Mouse (Mus musculus) adrenal gland, postnatal 25 days (tissue): ENCODE results near the gene Rnf167. TPM values are rescaled to one million over a fixed set of nuclear protein-coding genes. Genes with fewer than 3 reads are reported as not detected.

Experiments used
- DNase-seq: peaks from one replicate; pipeline ENCODE4 v3.0.0; 2021; ENCODE audit warnings: mixed read lengths
- long read RNA-seq: library from polyadenylated mRNA; stranded (forward); transcript quantifications from one replicate; pipeline ENCODE4 v2.0.0, GENCODE M21; 2021
- total RNA-seq: library from RNA; stranded (reverse); gene quantifications from 2 replicates; pipeline ENCODE4 v1.2.3, GENCODE M21; 2021

Rnf167 gene
- total RNA-seq: 92.7 and 106 TPM in 2 replicates
- long read RNA-seq, transcript Rnf167-201 (9 exons, 1,833 nt): major isoform, 27 of 49 reads
- long read RNA-seq, partial matches to known transcripts: 6 of 49 reads
- long read RNA-seq, other reads (novel, unspliced or antisense): 15 of 49 reads

- peak; percentile 93 for DNase-seq
These were observed at the start of gene Rnf167, which contains the start of gene Slc25a11 for GRCm38 (mm10) chr11:70646691-70647650. TSS of gene Rnf167 (plus strand) at chr11:70647235. TSS of gene Slc25a11 (minus strand) at chr11:70647479.

- no peak for DNase-seq
These were observed 49.7 kb upstream of the Rnf167 start for GRCm38 (mm10) chr11:70597301-70597700.

- DNase-seq: no peak
These were observed 48.5 kb upstream of the Rnf167 start for GRCm38 (mm10) chr11:70598451-70598953.

DNA sequence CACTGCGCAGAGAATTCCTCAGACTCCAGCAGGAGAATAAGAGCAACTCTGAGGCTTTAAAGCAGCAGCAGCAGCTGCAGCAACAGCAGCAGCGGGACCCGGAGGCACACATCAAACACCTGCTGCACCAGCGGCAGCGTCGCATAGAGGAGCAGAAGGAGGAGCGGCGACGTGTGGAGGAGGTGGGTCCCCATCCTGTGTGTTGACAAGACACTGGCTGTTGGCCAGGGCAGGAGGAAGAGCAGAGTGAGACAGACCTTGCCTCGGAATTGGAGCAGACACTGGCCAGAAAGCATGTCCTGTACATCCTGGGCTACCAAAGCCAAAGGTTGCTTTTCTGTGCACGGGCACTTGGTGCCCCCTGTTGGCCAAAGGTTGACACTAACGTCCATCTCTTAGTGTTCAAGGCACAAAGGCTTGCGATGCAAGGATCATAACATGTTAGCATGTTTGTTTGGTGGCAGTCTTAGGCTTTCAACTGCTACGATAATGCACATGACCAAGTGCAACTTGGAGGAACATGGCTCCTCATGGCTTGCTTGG lies 41.9 kb upstream of the Rnf167 start:
- peak; percentile 76 for DNase-seq

GRCm38 (mm10) chr11:70606717-70607116 lies 40.3 kb upstream of the Rnf167 start:
- no peak for DNase-seq

DNA sequence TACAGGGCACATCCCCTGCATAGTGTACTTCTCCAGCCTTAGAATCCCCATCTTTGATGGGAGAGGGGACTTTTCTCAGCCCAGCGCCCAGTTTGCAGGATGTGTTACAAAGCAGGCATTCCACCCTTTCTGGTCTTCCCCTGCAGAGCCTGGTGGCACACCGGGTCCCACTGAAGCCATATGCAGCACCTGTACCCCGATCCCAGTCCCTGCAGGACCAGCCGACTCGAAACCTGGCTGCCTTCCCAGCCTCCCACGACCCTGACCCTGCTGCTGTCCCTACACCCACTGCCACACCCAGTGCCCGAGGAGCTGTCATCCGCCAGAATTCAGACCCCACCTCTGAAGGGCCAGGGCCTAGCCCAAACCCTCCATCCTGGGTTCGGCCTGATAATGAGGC lies 39.4 kb upstream of the Rnf167 start:
- no peak for DNase-seq

GRCm38 (mm10) chr11:70608381-70609066 lies 38.5 kb upstream of the Rnf167 start:
- DNase-seq: peak; percentile 22

DNA sequence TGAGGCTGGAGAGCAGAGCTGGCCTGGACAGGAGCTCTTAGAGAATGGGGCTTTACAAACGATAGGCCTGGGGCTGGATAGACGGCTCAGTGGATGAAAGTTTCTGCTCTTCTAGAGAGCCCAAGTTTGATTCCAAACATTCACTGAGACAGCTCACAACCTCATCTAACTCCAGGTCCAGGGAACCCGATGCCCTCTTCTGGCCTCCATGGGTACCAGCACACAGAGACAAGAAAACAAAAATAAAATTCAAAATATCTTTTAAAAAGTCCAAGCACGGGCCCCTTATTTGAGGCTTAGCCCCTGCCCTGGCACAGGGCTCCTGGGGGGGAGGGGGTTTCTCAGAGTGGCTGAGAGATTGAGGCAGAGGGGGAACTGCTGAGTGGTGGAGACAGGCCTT lies 36.3 kb upstream of the Rnf167 start:
- no peak for DNase-seq

DNA sequence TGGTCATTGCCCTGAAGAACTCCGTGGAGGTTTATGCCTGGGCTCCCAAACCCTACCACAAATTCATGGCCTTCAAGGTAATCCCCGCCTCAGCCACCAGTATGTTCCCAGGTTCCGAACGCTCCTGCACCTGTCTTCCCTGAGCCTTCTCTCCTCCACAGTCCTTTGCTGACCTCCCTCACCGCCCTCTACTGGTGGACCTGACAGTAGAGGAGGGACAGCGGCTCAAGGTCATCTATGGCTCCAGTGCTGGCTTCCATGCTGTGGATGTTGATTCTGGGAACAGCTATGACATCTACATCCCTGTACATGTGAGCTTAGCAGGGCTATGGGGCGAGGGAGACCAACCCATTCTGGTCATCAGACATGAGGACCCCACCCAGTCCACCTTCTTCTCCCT lies 34.5 kb upstream of the Rnf167 start:
- DNase-seq: no peak

DNA sequence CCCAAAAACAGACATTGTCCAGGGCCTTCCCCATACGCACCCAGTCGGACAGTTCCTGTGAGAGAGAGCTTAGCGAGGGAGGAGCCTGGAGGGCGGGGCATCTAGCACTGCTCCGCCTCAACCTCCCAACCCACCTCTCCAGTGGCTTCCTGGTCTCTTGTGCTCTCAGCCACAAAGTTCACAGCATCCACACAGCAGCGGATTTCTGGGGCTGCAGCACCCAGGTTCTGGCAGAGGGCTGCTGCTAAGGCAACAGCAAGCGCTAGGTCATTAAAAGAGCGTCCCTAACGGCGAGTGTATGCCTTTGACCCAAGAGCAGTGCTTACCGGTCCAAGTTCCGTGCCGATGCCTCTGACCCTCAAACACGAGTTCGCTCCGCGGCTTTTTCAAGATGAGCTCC lies 32.0 kb upstream of the Rnf167 start:
- DNase-seq: peak; percentile 66

- no peak for DNase-seq
These were observed 31.4 kb upstream of the Rnf167 start, which contains the start of gene 4930544D05Rik for GRCm38 (mm10) chr11:70615516-70616093. TSS of gene 4930544D05Rik (plus strand) at chr11:70615848.

GRCm38 (mm10) chr11:70619101-70619500 lies 27.9 kb upstream of the Rnf167 start, which contains the start of gene Chrne:
TSS of gene Chrne (minus strand) at chr11:70619216.
- no peak for DNase-seq

DNA sequence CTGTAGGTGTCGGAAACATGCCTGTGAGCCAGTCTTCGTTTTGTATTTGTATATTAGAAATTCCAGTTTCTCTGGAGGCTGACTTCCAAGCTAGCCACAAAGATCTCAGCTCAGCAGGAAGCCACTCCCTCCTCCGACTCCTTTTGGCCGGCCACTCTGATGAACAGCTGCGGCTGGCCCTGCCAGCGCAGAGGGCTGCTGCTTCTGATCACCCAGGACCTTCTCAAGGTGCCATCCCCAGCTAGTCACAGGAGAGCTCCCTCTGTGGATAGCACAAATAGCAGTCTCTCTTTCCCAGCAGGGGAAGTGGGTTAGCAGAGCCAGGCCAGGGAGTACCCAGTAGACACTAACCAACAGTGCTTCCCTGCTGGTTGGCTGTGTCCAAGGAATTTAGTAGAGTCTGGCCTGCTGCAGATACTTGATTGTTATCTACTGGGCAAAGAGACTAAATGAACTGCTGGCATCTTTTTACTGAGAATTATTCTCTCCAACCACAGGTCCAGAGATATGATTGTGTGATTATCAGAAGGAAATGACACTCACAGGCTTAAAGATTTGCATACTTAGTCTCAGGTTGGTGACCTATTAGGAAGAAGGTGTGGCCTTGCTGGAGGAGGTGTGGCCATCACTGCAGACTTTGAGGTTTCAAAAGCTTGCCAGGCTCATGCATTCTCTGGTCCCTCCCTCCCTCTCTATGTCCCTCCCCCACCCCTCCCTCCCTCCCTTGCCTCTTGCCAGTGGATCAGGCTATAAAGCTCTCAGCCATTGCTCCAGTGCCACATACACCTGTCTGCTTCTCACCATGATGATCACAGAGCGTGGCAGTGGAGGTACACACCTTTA lies 24.8 kb upstream of the Rnf167 start:
- no peak for DNase-seq

DNA sequence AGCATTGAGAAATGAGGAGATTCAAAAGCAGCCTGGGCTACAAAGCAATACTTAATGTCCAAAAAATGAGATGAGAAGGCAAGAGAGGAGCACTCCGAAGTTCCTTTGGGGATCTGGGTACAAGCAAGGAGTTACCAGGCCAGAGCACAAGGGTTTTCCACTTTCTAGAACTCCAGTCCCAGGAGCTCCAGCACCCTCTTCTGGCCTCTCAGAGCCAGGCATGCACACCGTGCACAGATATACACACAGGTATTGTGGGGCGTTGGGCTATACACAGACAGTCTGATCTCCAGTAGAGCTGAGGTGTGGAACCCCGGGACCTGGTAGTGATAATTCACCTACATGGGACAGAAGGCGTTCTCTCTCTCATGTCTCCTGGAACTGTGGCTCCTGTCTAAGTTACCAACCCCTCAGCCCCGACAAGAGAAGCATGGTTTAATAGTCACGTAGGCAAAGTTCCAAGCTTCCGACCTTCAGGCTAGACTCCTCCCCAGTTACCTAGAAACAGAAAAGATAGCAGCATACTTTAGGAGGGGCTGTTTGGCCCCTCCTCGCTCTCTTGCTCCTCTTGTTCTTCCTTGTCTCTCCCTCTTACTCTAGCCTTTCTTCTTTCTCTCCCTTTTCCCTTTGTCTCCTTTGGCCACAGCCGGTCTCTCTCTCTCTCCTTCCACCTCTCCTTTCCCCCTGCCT lies 23.8 kb upstream of the Rnf167 start:
- DNase-seq: no peak

- DNase-seq: peak; percentile 49
These were observed 21.6 kb upstream of the Rnf167 start for GRCm38 (mm10) chr11:70625473-70625872.

GRCm38 (mm10) chr11:70626877-70627276 lies 20.2 kb upstream of the Rnf167 start:
- no peak for DNase-seq

GRCm38 (mm10) chr11:70628431-70628830 lies 18.6 kb upstream of the Rnf167 start:
- DNase-seq: no peak

- no peak for DNase-seq
These were observed 17.5 kb upstream of the Rnf167 start for GRCm38 (mm10) chr11:70629557-70629956.

GRCm38 (mm10) chr11:70630129-70630528 lies 16.9 kb upstream of the Rnf167 start:
- DNase-seq: no peak

DNA sequence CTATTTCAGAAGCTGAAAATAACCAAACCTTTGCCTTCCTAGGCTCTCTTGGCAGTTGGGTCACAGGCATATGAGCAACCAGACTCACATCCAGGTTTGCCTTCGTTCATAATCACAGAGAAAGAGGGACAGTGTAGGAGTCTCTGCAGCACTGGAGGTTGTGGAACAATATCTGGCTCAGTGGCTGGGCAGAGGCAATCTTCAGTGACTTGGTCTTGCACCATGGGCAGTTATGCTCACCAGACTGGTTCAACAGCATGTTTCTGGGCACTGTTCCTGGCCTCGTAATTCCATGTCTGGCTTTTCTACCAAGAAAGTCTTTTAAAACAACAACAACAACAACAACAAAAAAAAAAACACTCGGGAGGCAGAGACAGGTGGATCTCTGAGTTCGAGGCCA lies 11.4 kb upstream of the Rnf167 start:
- no peak for DNase-seq
